Mouse (Mus musculus) C2C12 (cell line): Measurements from ENCODE around the gene Wdr34.

Experiments
- CEBPB ChIP-seq: IDR thresholded peaks from one replicate; pipeline ENCODE4 v1.6.1; 2011; ENCODE audit warnings: low read depth, mild to moderate bottlenecking, control low read depth, moderate library complexity
- CTCF ChIP-seq: IDR thresholded peaks from one replicate; pipeline ENCODE4 v1.5.1; 2011; ENCODE audit not compliant: control insufficient read depth, insufficient read depth, insufficient read length
- FOSL1 ChIP-seq: IDR thresholded peaks from one replicate; pipeline ENCODE4 v1.8.0; 2011; ENCODE audit warnings: mild to moderate bottlenecking, low read length; ENCODE audit not compliant: poor library complexity, insufficient read depth, severe bottlenecking
- MAX ChIP-seq: IDR thresholded peaks from one replicate; pipeline ENCODE4 v1.6.1; 2011; ENCODE audit warnings: mild to moderate bottlenecking, control low read depth
- MYOD1 ChIP-seq: IDR thresholded peaks from one replicate; pipeline ENCODE4 v1.6.1; 2011; ENCODE audit warnings: low read depth; ENCODE audit not compliant: control insufficient read depth, insufficient read length
- MYOG ChIP-seq: IDR thresholded peaks from one replicate; pipeline ENCODE4 v1.6.1; 2011; ENCODE audit not compliant: control insufficient read depth, insufficient read length; ENCODE audit errors: extremely low read depth
- USF1 ChIP-seq: IDR thresholded peaks from one replicate; pipeline ENCODE4 v1.6.1; 2011; ENCODE audit warnings: low read depth, mild to moderate bottlenecking, control low read depth, moderate library complexity

DNA sequence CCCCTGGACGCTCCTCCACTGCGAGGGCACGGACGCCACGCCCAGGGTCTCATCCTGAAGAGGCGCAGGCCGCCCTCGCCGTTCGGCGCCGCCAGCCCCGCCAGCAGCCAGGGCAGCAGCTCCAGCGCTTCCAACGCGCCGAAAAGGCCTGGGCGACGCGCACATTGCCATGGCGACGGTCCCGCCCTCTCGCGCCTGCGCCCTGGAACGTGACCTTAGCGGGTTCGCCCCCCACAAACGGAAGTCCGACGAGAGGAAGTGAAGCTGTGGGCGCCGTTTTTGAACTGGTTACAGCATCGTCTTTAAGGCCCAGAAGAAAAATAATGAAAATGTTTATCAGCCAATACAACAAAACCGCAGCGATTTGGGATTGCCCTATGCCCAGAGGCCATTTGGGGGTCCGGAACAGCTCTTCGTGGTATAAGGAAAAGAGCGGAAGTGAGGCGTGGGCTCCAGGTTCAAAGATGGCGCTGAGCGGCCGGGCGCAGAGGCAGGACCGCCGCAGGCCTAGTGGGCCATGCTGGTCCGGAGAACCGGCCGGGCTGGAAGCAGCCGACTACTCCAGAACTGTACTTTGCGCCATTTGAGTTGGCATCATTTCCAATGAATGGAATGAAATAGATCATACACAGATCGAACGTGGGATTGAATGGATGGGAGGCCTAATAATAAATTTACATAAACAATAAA, at the start of gene Wdr34:
- no peak for TF ChIP-seq CTCF
- peak; percentile 48 for TF ChIP-seq MAX
- TF ChIP-seq MYOD1: no peak
- TF ChIP-seq USF1: no peak
- TF ChIP-seq CEBPB: no peak
- no peak for TF ChIP-seq MYOG
- TF ChIP-seq FOSL1: no peak
